Mouse (Mus musculus) embryonic facial prominence, embryonic 14.5 days (tissue): Measurements from ENCODE around the gene Plbd1. TPM values are rescaled to one million over a fixed set of nuclear protein-coding genes. Genes with fewer than 3 reads are reported as not detected.

Experiments
- polyA plus RNA-seq: library from polyadenylated mRNA; unstranded; fragments of >200 nt; fragmentation: Nextera tagmentation; extraction: Ambion mirVana; gene quantifications from 2 replicates; pipeline ENCODE4 v1.2.1, GENCODE M21; 2014

The Plbd1 gene
- polyA plus RNA-seq, 1 experiment from 2014 or later, result 12.4 TPM

Other genes with a start within 250 kb of the Plbd1 start
- gene E330021D16Rik, start 246.4 kb downstream of the Plbd1 start, polyA plus RNA-seq, result 0.33 TPM in 1 of 2 replicates, not detected in the other
- 33.5 and 33.9 TPM in 2 replicates for gene Atf7ip, start 155.8 kb downstream of the Plbd1 start, polyA plus RNA-seq
- gene Gucy2c, start 119.8 kb upstream of the Plbd1 start, polyA plus RNA-seq, result 0.13 and 0.15 TPM in 2 replicates
- gene Hist4h4, start 142.5 kb upstream of the Plbd1 start, polyA plus RNA-seq, result 0.64 and 1.1 TPM in 2 replicates
- 93.2 and 98.2 TPM in 2 replicates for gene H2afj, start 146.3 kb upstream of the Plbd1 start, polyA plus RNA-seq
- gene BC049715, start 165.7 kb upstream of the Plbd1 start, polyA plus RNA-seq, result 1.1 and 1.7 TPM in 2 replicates
- 94.3 and 94.7 TPM in 2 replicates for gene Wbp11, start 166.3 kb upstream of the Plbd1 start, polyA plus RNA-seq
- 2.5 and 2.8 TPM in 2 replicates for gene Smco3, start 173.5 kb upstream of the Plbd1 start, polyA plus RNA-seq
- 1.9 and 2.7 TPM in 2 replicates for gene Art4, start 195.8 kb upstream of the Plbd1 start, polyA plus RNA-seq
- gene Mgp, start 213.9 kb upstream of the Plbd1 start, polyA plus RNA-seq, result 321 and 362 TPM in 2 replicates